Mouse (Mus musculus) heart, embryonic 10.5 days (tissue): ENCODE data around the gene Elmo1. TPM values are rescaled to one million over a fixed set of nuclear protein-coding genes. Genes with fewer than 3 reads are reported as not detected.

Experiments
- DNase-seq: peaks from one replicate; pipeline ENCODE4 v3.0.0-alpha.2; 2017; ENCODE audit warnings: low spot score
- H3K27ac ChIP-seq: fragments of 300-500 bp; sonication (generic); 2 replicates; pipeline ENCODE4 v1.5.1; 2016; ENCODE audit warnings: mild to moderate bottlenecking
- H3K27me3 ChIP-seq: fragments of 300-500 bp; sonication (generic); 2 replicates; pipeline ENCODE4 v1.6.1; 2016; ENCODE audit warnings: mild to moderate bottlenecking; ENCODE audit not compliant: poor library complexity, insufficient read depth, severe bottlenecking
- H3K36me3 ChIP-seq: fragments of 300-500 bp; sonication (generic); 2 replicates; pipeline ENCODE4 v1.6.1; 2016; ENCODE audit warnings: mild to moderate bottlenecking, moderate library complexity
- H3K4me1 ChIP-seq: fragments of 300-500 bp; sonication (generic); 2 replicates; pipeline ENCODE4 v1.6.1; 2016; ENCODE audit warnings: mild to moderate bottlenecking
- H3K4me3 ChIP-seq: fragments of 300-500 bp; sonication (generic); 2 replicates; pipeline ENCODE4 v1.5.1; 2016; ENCODE audit warnings: mild to moderate bottlenecking, moderate library complexity
- H3K9me3 ChIP-seq: fragments of 300-500 bp; sonication (generic); 2 replicates; pipeline ENCODE4 v1.6.1; 2016; ENCODE audit warnings: mild to moderate bottlenecking, moderate library complexity
- WGBS: fragments of 180-500 bp; shearing (Covaris S2); methylation state at CpG from one replicate; pipeline ENCODE4 v1.1.7; 2016; 5-methylcytosine and 5-hydroxymethylcytosine counted together
- polyA plus RNA-seq: library from polyadenylated mRNA; unstranded; fragments of >200 nt; fragmentation: Nextera tagmentation; extraction: Ambion mirVana; gene quantifications from 2 replicates; pipeline ENCODE4 v1.2.1, GENCODE M21; 2016

The Elmo1 gene
- polyA plus RNA-seq, 1 experiment from 2014 or later = 9.4 TPM

DNA sequence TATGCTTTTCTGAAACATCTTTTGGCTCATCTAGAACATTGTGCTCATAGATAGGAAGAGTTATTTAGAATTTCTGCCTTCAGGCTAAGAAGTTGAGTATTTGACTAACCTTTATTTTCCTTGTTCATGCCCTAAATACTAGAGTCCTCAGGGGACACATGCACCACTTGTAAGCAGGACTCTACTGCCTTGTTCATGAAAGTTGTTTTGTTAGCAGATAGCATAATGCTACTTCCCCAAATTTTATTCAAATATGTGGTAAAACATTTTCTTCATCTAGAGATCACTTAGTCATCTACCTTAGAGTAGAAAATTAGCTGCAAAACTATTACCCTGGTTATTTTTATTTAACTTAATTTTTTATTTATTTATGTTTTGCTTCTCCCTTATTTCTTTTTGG is 18.4 kb upstream of the Elmo1 start:
- H3K27ac ChIP-seq = no peak overlapping the region
- no peak for DNase-seq
- H3K9me3 ChIP-seq = no peaks in the 10 kb centered on the region
- H3K36me3 ChIP-seq = no peaks in the 10 kb centered on the region
- no peaks in the 10 kb centered on the region for H3K4me1 ChIP-seq
- H3K4me3 ChIP-seq = no peak overlapping the region
- no peaks in the 10 kb centered on the region for H3K27me3 ChIP-seq

DNA sequence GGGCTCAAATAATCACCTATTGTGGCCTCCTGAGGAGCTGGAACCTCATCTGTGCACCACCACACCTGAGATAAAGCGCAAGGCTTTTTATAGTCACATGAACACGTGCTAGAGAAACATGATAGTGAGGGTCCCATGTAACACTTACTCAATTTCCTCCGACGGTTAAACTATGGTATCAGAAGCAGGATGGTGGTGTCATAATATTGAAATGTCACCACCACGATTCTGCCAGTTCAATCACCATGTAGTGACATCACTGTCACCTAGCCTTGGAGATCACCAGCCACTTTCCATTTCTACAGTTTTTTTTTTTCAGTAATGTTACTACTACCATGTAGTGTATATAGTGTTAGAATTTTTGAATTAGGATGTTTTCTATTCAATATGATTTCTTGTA is 17.4 kb upstream of the Elmo1 start:
- no peaks in the 10 kb centered on the region for H3K36me3 ChIP-seq
- H3K27ac ChIP-seq = no peak overlapping the region
- WGBS = 72% methylated on average over 5 of the region's 5 CpGs
- no peaks in the 10 kb centered on the region for H3K9me3 ChIP-seq
- H3K4me1 ChIP-seq = no peaks in the 10 kb centered on the region
- no peak for DNase-seq
- H3K4me3 ChIP-seq = no peak overlapping the region
- no peaks in the 10 kb centered on the region for H3K27me3 ChIP-seq

DNA sequence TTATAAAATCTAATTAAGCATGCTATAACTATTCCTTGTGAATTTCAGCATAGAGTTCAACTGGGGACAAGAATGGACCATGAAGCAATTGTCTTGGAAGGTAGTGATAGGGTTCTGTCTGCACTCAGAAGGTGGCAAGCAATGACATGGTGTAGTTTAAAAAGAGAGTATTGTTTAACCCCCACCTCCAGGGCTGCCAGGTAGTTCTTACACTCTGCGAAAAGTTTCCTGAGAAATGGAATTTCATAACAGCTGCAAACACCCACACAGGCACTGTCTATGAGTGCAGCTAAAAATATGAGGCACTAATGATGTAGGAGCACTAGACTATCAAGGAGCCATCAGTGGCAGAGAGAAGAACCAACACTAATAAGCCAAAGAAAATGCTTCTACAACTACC is 13.9 kb upstream of the Elmo1 start:
- DNase-seq = no peak
- Histone ChIP-seq H3K9me3 (no peaks in the 10 kb centered on the region), H3K27ac (no peak overlapping the region), H3K27me3 (no peaks in the 10 kb centered on the region), H3K4me1 (no peaks in the 10 kb centered on the region), H3K4me3 (no peak overlapping the region), H3K36me3 (no peaks in the 10 kb centered on the region)
- WGBS = 86% methylated on average over 1 of the region's 1 CpGs

DNA sequence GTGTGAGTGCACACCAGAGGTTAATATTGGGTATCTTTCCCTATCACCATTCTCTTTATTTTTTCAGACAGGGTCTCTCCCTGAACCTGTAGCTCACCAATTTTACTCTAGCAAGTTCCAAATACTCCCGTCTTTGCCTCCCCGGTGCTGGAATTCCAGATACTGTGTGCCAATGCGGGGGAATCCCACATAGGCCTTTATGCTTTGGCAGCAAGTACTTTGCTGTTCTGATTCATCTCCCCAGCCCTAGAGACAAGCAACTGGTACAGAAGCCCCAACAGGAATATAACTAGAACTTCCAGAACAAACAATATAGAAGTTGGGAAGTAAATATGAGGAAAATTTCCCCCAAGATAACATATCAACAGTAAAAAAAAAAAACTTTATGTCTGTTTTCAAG is 13.2 kb upstream of the Elmo1 start:
- 81% methylated on average over 3 of the region's 3 CpGs for WGBS
- no peak for DNase-seq
- no peaks in the 10 kb centered on the region for H3K4me1 ChIP-seq

DNA sequence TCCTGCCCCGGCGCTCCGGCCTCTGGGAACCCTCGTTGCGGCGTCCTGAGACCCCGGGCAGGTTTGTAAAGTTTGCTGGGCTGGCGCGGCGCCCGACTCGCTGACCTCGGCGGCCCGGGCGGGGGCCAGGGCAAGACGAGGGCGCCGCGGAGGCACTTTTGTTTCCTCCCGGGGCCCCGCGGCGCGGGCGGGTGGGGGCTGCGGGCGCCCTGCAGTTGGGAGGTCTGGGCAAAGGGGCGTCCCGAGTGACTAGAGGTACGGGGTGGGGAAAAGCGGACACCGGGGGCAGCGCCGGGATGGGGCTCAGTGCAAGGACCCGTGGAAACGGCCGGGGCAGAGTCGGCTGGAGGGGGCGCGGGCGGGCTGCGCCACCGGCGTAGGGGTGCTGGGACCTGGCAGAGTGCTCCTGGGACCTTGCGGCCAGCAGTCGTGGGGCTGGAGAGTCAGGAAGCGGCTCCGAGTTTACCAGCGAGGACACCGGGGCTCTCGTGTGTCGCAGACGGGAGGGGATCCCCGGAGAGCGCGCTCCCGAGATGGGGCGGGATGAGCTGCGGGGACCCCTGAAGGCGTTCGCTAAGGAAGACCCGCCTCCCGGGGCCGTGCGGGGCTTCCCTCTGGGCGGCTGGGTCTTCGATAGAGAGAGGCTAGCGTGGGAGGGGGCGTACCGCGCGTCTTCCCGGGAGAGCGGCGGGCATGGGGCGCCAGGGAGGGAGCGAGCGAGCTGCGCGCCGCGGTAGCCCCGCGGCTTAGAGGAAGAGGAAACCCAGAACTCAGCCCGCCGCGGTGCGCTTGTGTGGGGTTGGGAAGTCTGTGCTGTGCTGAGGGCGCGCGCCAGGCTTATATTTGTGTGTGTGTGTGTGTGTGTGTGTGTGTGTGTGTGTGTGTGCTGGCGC is 561 bp downstream of the Elmo1 start:
- under 1% methylated on average over 92 of the region's 93 CpGs for WGBS
- Histone ChIP-seq H3K27me3 (no peaks in the 10 kb centered on the region), H3K9me3 (no peaks in the 10 kb centered on the region), H3K27ac (peak overlapping the region; percentile 90), H3K36me3 (no peaks in the 10 kb centered on the region), H3K4me3 (peak overlapping the region; percentile 91), H3K4me1 (peaks cover 19% of the 10 kb centered on the region)
- DNase-seq = no peak

More for the DNA sequence above, 13.2 kb upstream of the Elmo1 start:
- Histone ChIP-seq H3K9me3 (no peaks in the 10 kb centered on the region), H3K27ac (no peak overlapping the region), H3K36me3 (no peaks in the 10 kb centered on the region), H3K4me3 (no peak overlapping the region), H3K27me3 (no peaks in the 10 kb centered on the region)

DNA sequence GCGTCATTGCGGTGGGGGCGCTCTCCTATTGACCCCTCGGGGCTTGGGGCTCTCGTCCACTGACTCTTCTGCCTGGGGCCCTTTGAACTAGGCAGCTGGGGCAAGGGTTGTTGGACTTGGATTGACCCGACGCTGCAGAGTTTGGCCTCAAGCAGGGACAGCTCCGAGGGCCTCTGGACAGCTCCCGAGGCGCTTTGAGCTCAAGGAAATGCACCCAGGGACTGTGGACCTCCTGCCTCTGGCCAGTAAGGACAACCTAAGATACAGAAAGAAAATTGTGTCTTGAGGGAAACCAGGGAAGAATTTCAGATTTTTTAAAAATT is 1.2 kb downstream of the Elmo1 start:
- Histone ChIP-seq H3K4me3 (peak overlapping the region; percentile 91), H3K27ac (peak overlapping the region; percentile 90), H3K27me3 (no peaks in the 10 kb centered on the region), H3K4me1 (peaks cover 19% of the 10 kb centered on the region), H3K36me3 (no peaks in the 10 kb centered on the region), H3K9me3 (no peaks in the 10 kb centered on the region)
- no peak for DNase-seq
- under 1% methylated on average over 10 of the region's 10 CpGs for WGBS

DNA sequence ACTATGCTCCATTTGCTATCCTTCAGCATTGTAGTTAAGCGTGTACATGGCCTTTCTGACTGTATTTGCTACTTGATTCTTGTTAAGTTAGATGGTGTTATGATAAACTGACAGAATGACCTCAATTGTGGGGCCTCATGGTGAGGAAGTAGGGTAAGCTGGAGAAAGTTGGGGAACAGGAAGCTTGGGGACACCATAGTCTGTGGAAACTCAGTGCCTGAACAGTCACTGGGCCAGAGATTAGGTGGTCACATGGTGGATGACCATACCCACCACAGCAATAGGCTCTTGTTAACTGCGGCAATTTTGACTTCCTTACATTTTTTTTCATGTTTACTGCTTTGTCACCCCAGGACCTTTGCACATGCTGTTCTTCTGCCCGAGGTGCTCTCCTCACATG is 1.9 kb downstream of the Elmo1 start:
- Histone ChIP-seq H3K27ac (no peak overlapping the region), H3K27me3 (no peaks in the 10 kb centered on the region; the same call in 1 of the 2 replicates), H3K9me3 (no peaks in the 10 kb centered on the region), H3K4me3 (no peak overlapping the region), H3K36me3 (no peaks in the 10 kb centered on the region), H3K4me1 (peaks cover 19% of the 10 kb centered on the region)
- DNase-seq = no peak
- WGBS = 75% methylated on average over 3 of the region's 3 CpGs

DNA sequence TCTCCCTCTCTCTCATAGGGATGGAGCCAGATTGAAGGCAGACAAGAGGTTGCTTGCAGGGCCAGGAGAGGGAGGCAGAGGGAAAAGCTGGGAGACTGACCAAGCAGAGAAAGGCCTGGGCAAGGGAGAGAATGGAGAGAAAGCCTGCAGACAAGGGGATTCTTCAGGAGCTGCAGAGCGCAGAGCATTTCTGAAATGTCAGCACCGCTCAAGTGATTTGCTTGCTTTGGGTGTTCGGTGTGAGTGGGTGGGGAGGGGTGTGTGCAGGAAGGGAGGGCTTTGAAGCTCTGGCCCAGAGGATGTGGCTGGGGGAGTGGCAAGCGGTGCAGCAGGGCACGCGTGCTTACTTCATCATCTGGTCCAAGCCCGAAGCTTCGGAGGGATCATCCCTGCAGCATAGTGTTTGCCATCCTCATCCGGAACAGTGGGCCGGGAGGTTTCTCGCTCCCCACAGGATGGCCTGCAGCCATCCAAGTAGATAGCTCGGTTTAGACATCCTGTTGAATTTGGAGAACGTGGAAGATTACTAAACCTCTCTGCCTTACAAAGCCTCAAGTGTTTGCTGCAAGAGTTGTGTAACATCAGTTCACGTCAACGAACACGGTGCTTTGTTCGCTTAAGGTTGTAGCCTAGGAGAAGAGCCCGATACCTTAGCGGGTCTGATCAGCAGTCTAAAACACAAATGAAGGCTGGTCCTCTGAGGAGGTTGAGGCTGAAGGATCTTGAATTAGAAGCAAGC is 3.1 kb downstream of the Elmo1 start:
- 0 out of 2 replicates have a peak overlapping the region, but pooled peaks have one; percentile 9 for H3K4me3 ChIP-seq
- H3K27ac ChIP-seq = 0 out of 2 replicates have a peak overlapping the region, but pooled peaks have one; percentile 3
- WGBS = 63% methylated on average over 19 of the region's 19 CpGs
- no peaks in the 10 kb centered on the region; the same call in 1 of the 2 replicates for H3K27me3 ChIP-seq
- no peaks in the 10 kb centered on the region for H3K36me3 ChIP-seq
- no peaks in the 10 kb centered on the region for H3K9me3 ChIP-seq
- no peak for DNase-seq
- H3K4me1 ChIP-seq = peaks cover 19% of the 10 kb centered on the region

DNA sequence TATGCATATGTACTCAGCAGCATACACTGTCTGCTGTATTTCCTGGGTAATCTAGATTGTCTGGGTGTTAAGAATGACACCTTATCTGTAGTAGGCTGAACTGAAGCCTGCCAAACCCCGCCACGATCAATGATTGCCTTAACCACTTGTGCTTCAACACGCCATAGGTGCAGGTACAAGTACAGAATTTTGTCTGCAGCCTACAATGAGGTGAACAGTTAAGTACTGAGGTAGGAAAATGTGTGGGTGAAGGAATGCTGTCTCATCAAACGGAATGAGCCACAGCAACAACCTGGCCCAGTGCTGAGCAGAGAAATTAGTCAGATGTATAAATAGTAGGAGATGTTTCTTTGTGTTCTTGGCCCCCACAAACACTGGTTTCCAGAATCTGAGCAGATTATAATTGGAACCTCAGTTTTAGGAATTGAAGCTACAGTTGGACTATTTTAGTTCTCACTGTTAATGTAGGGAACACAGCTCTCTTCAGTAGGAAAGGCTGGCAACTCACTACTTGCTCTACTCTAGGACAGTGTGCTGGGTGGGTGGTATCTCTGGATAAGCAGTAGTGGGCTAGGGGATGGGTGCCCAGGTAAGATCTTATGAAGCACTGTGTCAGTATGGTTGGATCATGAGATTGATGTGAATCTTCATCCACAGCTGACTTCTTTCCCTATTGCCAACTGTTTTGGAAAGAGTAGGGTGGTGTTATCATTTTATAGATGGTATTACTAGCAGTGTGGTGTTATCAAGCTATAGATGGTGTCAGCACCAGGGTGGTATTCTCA is 4.7 kb downstream of the Elmo1 start:
- no peak overlapping the region for H3K4me3 ChIP-seq
- WGBS = 73% methylated on average over 4 of the region's 4 CpGs

DNA sequence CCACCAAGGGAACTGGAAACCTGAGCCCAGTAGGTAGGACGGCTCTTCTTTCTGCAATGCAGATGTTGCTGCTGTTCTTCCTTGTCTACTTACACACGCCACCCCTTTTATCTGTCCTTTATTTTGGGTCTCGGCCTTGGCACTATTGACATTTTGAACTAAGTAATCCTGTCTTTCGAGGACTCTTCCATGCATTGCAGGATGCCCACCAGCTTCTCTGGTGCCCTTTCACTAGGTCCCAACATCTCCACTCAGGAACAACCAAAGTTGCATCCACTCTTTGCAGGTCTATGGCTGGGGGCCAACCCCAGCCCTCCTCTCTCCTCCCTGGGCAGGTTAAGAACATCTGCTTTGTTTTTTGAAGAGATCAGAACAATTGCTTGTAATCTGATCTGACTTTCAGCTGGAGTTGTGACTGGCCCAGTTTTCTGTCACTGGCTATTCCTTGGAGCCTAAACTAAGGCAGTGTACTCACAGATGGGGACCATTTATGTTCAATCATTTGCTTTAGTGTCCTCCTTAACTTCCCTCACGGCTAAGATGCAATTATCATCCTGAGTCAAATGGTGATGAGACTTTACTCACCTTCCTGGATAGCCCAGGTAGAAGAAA is 6.7 kb downstream of the Elmo1 start:
- no peak overlapping the region for H3K4me3 ChIP-seq

More for the DNA sequence above, 4.7 kb downstream of the Elmo1 start:
- H3K36me3 ChIP-seq = no peaks in the 10 kb centered on the region
- H3K9me3 ChIP-seq = no peaks in the 10 kb centered on the region
- peaks cover 30% of the 10 kb centered on the region for H3K4me1 ChIP-seq
- DNase-seq = no peak
- no peak overlapping the region for H3K27ac ChIP-seq
- no peaks in the 10 kb centered on the region; the same call in 1 of the 2 replicates for H3K27me3 ChIP-seq

DNA sequence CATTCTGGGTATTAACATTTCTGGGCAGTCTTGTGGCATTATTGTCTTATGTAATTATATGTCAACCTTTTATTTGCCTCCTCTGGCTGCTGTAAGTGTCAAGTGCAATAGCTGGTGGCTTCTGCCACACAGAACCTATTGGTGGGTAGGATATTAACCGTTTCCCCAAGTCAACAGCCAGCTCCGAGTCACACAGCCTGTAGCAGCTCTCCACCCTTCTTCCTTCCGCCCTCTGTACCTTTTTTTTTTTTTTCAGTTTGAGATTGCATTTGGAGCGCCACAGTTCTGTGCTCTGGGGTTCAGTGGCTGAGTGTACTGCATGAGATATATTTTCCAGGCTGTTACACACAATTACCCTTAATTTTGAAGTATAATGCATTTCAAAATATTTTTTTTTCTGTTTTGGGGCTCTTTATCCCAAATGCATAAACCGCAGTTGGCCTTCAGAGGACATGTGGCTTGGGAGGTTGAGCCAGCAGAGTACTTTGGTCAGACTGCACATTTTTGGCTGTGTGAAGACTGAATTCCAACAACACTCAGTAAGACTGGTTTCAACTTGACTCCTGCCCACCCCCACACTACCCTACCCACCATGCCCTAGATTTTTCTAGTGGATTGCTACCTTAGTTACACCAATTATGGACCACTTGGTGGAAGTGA is 7.7 kb downstream of the Elmo1 start:
- Histone ChIP-seq H3K4me1 (peaks cover 31% of the 10 kb centered on the region), H3K36me3 (no peaks in the 10 kb centered on the region), H3K9me3 (no peaks in the 10 kb centered on the region), H3K27me3 (no peaks in the 10 kb centered on the region; the same call in 1 of the 2 replicates), H3K27ac (no peak overlapping the region), H3K4me3 (no peak overlapping the region)
- 49% methylated on average over 5 of the region's 5 CpGs for WGBS
- no peak for DNase-seq

More for the DNA sequence above, 6.7 kb downstream of the Elmo1 start:
- Histone ChIP-seq H3K27ac (no peak overlapping the region), H3K4me1 (peaks cover 30% of the 10 kb centered on the region), H3K36me3 (no peaks in the 10 kb centered on the region), H3K27me3 (no peaks in the 10 kb centered on the region; the same call in 1 of the 2 replicates), H3K9me3 (no peaks in the 10 kb centered on the region)
- 60% methylated on average over 5 of the region's 5 CpGs for WGBS
- DNase-seq = no peak

DNA sequence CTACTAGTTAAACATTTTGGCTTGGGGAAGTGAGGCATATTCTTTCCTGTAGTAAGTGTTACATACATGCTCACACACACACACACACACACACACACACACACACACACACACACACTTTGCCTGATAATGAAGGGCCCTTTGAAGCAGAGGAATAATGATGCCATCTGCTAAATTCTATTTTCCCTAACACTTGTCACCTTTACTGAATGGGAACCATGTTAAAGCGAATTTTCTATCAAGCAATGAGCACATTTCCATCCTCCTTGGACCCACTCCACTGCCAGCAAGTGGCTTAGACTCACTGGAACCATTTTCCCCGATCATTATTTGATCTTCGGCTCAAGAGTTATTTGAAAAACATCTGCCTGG is 8.2 kb downstream of the Elmo1 start:
- no peak overlapping the region for H3K27ac ChIP-seq
- WGBS = 84% methylated on average over 3 of the region's 3 CpGs

More for the DNA sequence above, 8.2 kb downstream of the Elmo1 start:
- H3K27me3 ChIP-seq = no peaks in the 10 kb centered on the region; the same call in 1 of the 2 replicates
- H3K4me3 ChIP-seq = no peak overlapping the region
- no peak for DNase-seq
- H3K4me1 ChIP-seq = peaks cover 29% of the 10 kb centered on the region
- no peaks in the 10 kb centered on the region for H3K36me3 ChIP-seq
- H3K9me3 ChIP-seq = no peaks in the 10 kb centered on the region
